20 mouse cellular contexts compared by ENCODE assay signal in the genomic region with DNA sequence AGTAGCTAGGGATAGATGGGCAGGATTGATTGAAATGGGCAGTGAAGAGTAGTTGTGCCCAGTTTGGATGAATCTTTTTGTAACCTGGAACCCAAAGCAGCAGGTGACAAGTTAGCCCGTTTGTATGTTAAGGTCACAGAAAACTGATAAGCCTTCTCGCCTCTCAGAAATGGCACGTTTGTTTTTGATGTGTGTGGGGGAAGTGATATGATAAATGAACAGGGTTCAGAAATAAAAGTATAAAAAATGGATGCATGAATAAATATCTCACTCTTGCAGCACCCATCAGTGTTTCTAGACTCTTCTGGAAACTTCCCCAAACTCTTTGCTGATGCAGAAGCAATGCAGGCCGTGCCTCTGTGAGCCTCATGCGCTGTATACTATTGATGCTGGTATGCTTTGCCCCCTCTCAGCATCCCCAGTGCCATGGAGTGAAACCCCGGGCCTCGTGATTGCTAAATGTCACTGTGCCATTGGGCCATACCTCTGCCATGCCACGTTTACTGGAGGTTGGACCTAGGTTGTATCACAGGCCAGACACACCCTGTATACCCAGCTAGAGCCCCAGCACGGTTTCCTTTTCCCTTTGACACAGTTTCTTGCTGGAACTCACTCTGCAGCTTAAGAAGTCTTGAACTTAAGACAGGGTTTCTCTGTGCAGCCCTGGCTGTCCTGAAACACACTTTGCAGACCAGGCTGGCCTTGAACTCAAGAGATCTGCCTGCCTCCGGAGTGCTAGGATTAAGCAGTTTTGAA. TPM values are rescaled to one million over a fixed set of nuclear protein-coding genes. Genes with fewer than 3 reads are reported as not detected.
DNase-seq lines count a peak whose midpoint lies in the region; ATAC-seq and TF ChIP-seq lines count a peak whose summit lies in the region.
"Had no signal": no experiment of that assay in that cellular context is flagged by ENCODE, and none has a peak within 500 bp of the region (broad histone marks: within the 10 kb centered on the region; RNA-seq: fewer than 3 reads in every experiment).

No protein-coding gene starts in this region.

- H3K4me2 ChIP-seq in intestine, postnatal 0 days (replicated peaks; ENCODE audit: low read depth): no peak overlapping the region
- no peak overlapping the region for H3K4me2 ChIP-seq in heart, embryonic 11.5 days
- no peak overlapping the region for H3K4me2 ChIP-seq in hindbrain, embryonic 12.5 days (replicated peaks)
- H3K4me2 ChIP-seq: limb, embryonic 15.5 days had no signal

- H3K9ac ChIP-seq in ES-E14 (ENCODE audit: insufficient read depth, low read depth, low read length, poor library complexity, severe bottlenecking): no peak overlapping the region; the same call in 1 of the 2 replicates
- no peak overlapping the region; the same call in 1 of the 2 replicates for H3K9ac ChIP-seq in intestine, postnatal 0 days (ENCODE audit: low read depth, low read length)
- no peak overlapping the region for H3K9ac ChIP-seq in heart, embryonic 11.5 days (ENCODE audit: low read depth, low read length)
- no peak overlapping the region for H3K9ac ChIP-seq in hindbrain, embryonic 12.5 days
- H3K9ac ChIP-seq: limb, embryonic 15.5 days had no signal

- H3K36me3 ChIP-seq in ES-E14 (ENCODE audit: control insufficient read depth, insufficient read depth, low read length, poor library complexity, severe bottlenecking): peaks cover 15% of the 10 kb centered on the region
- H3K36me3 ChIP-seq in intestine, postnatal 0 days (ENCODE audit: control insufficient read depth, insufficient read depth): 0 out of 2 replicates have a peak, but pooled peaks cover 5% of the 10 kb centered on the region
- peaks cover 95% of the 10 kb centered on the region for H3K36me3 ChIP-seq in megakaryocyte, embryonic 14.5 days (replicated peaks; ENCODE audit: low read length)
- 0 out of 2 replicates have a peak, but pooled peaks cover 9% of the 10 kb centered on the region for H3K36me3 ChIP-seq in heart, embryonic 11.5 days (ENCODE audit: control insufficient read depth, insufficient read depth, low read length)
- peaks cover 13% of the 10 kb centered on the region for H3K36me3 ChIP-seq in hindbrain, embryonic 12.5 days

- H3K27me3 ChIP-seq in intestine, postnatal 0 days (replicated peaks; ENCODE audit: control insufficient read depth, insufficient read depth, low read length): no peaks in the 10 kb centered on the region
- no peaks in the 10 kb centered on the region for H3K27me3 ChIP-seq in megakaryocyte, embryonic 14.5 days (replicated peaks)
- H3K27me3 ChIP-seq in heart, embryonic 11.5 days (ENCODE audit: control insufficient read depth, insufficient read depth, low read length): no peaks in the 10 kb centered on the region
- H3K27me3 ChIP-seq in hindbrain, embryonic 12.5 days: no peaks in the 10 kb centered on the region
- H3K27me3 ChIP-seq: limb, embryonic 15.5 days had no signal

- H3K4me3 ChIP-seq in ES-E14 (ENCODE audit: insufficient read depth in 1 of 2, low read depth in 1 of 2, low read length in 2 of 2, poor library complexity in 1 of 2, severe bottlenecking in 1 of 2): no peak overlapping the region
- H3K4me3 ChIP-seq in bone marrow, adult 2 months (replicated peaks; ENCODE audit: control insufficient read depth, low read depth, low read length): no peak overlapping the region
- no peak overlapping the region for H3K4me3 ChIP-seq in intestine, postnatal 0 days (ENCODE audit: low read depth, low read length)
- peak overlapping the region; percentile 7 for H3K4me3 ChIP-seq in megakaryocyte, embryonic 14.5 days (replicated peaks)
- H3K4me3 ChIP-seq in heart, embryonic 11.5 days (ENCODE audit: low read depth, low read length): no peak overlapping the region
- H3K4me3 ChIP-seq in hindbrain, embryonic 12.5 days: no peak overlapping the region
- H3K4me3 ChIP-seq: erythroblast, embryonic 14.5 days; heart, embryonic 10.5 days; limb, embryonic 15.5 days; midbrain, embryonic 10.5 days had no signal

- ATAC-seq in intestine, postnatal 0 days: peak; percentile 85
- ATAC-seq in heart, embryonic 11.5 days (replicated peaks; ENCODE audit: insufficient number of reproducible peaks, low FRiP score, low TSS enrichment): no peak
- no peak for ATAC-seq in hindbrain, embryonic 12.5 days (ENCODE audit: low FRiP score)
- ATAC-seq: forebrain, embryonic 14.5 days; lung, postnatal 0 days had no signal

- peaks cover 5 to 25% of the 10 kb centered on the region in 2 experiments; a peak in 3 of 4 replicates for H3K4me1 ChIP-seq in ES-E14 (ENCODE audit: control insufficient read depth in 2 of 2, insufficient read depth in 2 of 2, low read length in 2 of 2, poor library complexity in 1 of 2)
- peaks cover 2% of the 10 kb centered on the region; the same call in 1 of the 2 replicates for H3K4me1 ChIP-seq in bone marrow, adult 2 months (ENCODE audit: control insufficient read depth, insufficient read depth, low read length)
- H3K4me1 ChIP-seq in intestine, postnatal 0 days (replicated peaks; ENCODE audit: control insufficient read depth, insufficient read depth, low read length): no peaks in the 10 kb centered on the region
- peaks cover 83% of the 10 kb centered on the region for H3K4me1 ChIP-seq in megakaryocyte, embryonic 14.5 days
- no peaks in the 10 kb centered on the region for H3K4me1 ChIP-seq in heart, embryonic 11.5 days (ENCODE audit: control insufficient read depth, insufficient read depth, low read length)
- H3K4me1 ChIP-seq in hindbrain, embryonic 12.5 days: no peaks in the 10 kb centered on the region
- H3K4me1 ChIP-seq: limb, embryonic 15.5 days had no signal

- in situ Hi-C loops in ES-E14 (cut with MboI; ENCODE audit: low sequenced_read_pairs in 2 of 2, unreplicated experiment in 2 of 2): no loop called here

- no peak for TF ChIP-seq CTCF in bone marrow, adult 2 months (IDR thresholded peaks at IDR 0.05; ENCODE audit: control insufficient read depth, insufficient read depth, low read length)
- no peak for TF ChIP-seq CTCF in intestine, postnatal 0 days (IDR thresholded peaks at IDR 0.05; ENCODE audit: low read depth)

- H3K27ac ChIP-seq in ES-E14 (ENCODE audit: insufficient read depth, low read depth, low read length, poor library complexity, severe bottlenecking): peak overlapping the region; percentile 44; the same call in 1 of the 2 replicates
- H3K27ac ChIP-seq in bone marrow, adult 2 months (ENCODE audit: control insufficient read depth, insufficient read depth, low read depth, low read length, poor library complexity): peak overlapping the region; percentile 42; the same call in 1 of the 2 replicates
- H3K27ac ChIP-seq in intestine, postnatal 0 days (ENCODE audit: low read depth, low read length): peak overlapping the region; percentile 69
- H3K27ac ChIP-seq in heart, embryonic 11.5 days (ENCODE audit: low read depth, low read length): no peak overlapping the region
- H3K27ac ChIP-seq in hindbrain, embryonic 12.5 days: no peak overlapping the region
- H3K27ac ChIP-seq: heart, embryonic 10.5 days; limb, embryonic 15.5 days; midbrain, embryonic 10.5 days had no signal

- H3K9me3 ChIP-seq in ES-E14 (ENCODE audit: control insufficient read depth, insufficient read depth, low read depth, low read length): no peaks in the 10 kb centered on the region
- no peaks in the 10 kb centered on the region for H3K9me3 ChIP-seq in intestine, postnatal 0 days (ENCODE audit: control insufficient read depth)
- H3K9me3 ChIP-seq in megakaryocyte, embryonic 14.5 days: peaks cover 15% of the 10 kb centered on the region
- H3K9me3 ChIP-seq in heart, embryonic 11.5 days (replicated peaks; ENCODE audit: control insufficient read depth, low read length): peaks cover 4% of the 10 kb centered on the region; the same call in 1 of the 2 replicates
- peaks cover 11% of the 10 kb centered on the region; the same call in 1 of the 2 replicates for H3K9me3 ChIP-seq in hindbrain, embryonic 12.5 days (replicated peaks)

- TF ChIP-seq POLR2A in bone marrow, adult 2 months (IDR thresholded peaks at IDR 0.05; ENCODE audit: borderline replicate concordance, control insufficient read depth, low read depth, low read length): no peak

- DNase-seq in ES-E14 (ENCODE audit: low read depth, low spot score): no peak
- no peak for DNase-seq in gastrocnemius, adult 18-20 months (ENCODE audit: low spot score)
- DNase-seq in cerebellum, adult 11-12 months: no peak
- DNase-seq: adrenal gland, postnatal 36 days; cerebellum, adult 2 months; gastrocnemius, postnatal 25 days; heart, postnatal 10 days; right cerebral cortex, postnatal 4 days; thymus, postnatal 4 days had no signal

- 57% methylated on average over 10 of the region's 10 CpGs for WGBS in bone marrow, adult 2 months
- 61% methylated on average over 10 of the region's 10 CpGs for WGBS in intestine, postnatal 0 days
- 78% methylated on average over 10 of the region's 10 CpGs for WGBS in heart, embryonic 11.5 days (ENCODE audit: insufficient replicate concordance)
- 90% methylated on average over 10 of the region's 10 CpGs for WGBS in hindbrain, embryonic 12.5 days

TF ChIP-seq in ES-E14, 5 proteins besides CTCF, POLR2A, EP300 and RAD21:
- no peak for TF ChIP-seq MAFK (IDR thresholded peaks at IDR 0.05; ENCODE audit: insufficient read depth, low read depth, low read length)

RNA-seq across cellular contexts. Expression of a gene that starts 41.6 kb away (rescaled TPM):
- 52.8 and 57.1 TPM in 2 replicates for total RNA-seq in ES-E14 (2012; rRNA removed)
- polyA plus RNA-seq in bone marrow, adult 2 months (2011; ENCODE audit: insufficient read depth, insufficient read length, low replicate concordance, missing spikeins): 15.8 and 21.0 TPM in 2 replicates
- 29.8 and 30.2 TPM in 2 replicates for polyA plus RNA-seq in intestine, postnatal 0 days (2015; fragmentation: Nextera tagmentation; extraction: Ambion mirVana)
- 183 and 216 TPM in 2 replicates for polyA plus RNA-seq in megakaryocyte, embryonic 14.5 days (2012; ENCODE audit: insufficient read depth, low replicate concordance)
- total RNA-seq in gastrocnemius, adult 18-20 months (2021): 1 to 10 TPM; 7.9 to 8.4 TPM
- 38.1 and 48.6 TPM in 2 replicates for polyA plus RNA-seq in heart, embryonic 11.5 days (2014; fragmentation: Nextera tagmentation; extraction: Ambion mirVana)
- polyA plus RNA-seq in hindbrain, embryonic 12.5 days (2016; fragmentation: Nextera tagmentation; extraction: Ambion mirVana): 43.4 and 46.4 TPM in 2 replicates

Comparison
In these comparisons a context has a peak if more than half of its experiments do, and no peak if none do; other contexts are left out.
1. H3K27ac ChIP-seq: peak in ES-E14 (single experiment), bone marrow, adult 2 months (single experiment) and intestine, postnatal 0 days (single experiment); none in heart, embryonic 11.5 days (single experiment) and hindbrain, embryonic 12.5 days (single experiment).